Mouse (Mus musculus) stomach, postnatal 0 days (tissue): ENCODE results near the gene Tbc1d19. TPM values are rescaled to one million over a fixed set of nuclear protein-coding genes. Genes with fewer than 3 reads are reported as not detected.

ENCODE experiments used
- ATAC-seq: fragments of 200-750 bp; cut with Nextera tagmentation; 2 replicates; pipeline ENCODE4 v1.8.0; 2017; ENCODE audit not compliant: low FRiP score, low TSS enrichment
- DNase-seq: peaks from one replicate; pipeline ENCODE4 v3.0.0-alpha.2; 2016; ENCODE audit warnings: low spot score
- H3K27ac ChIP-seq: fragments of 300-500 bp; sonication (generic); replicated peaks from 2 replicates; pipeline ENCODE4 v1.5.1; 2014; ENCODE audit warnings: mild to moderate bottlenecking, control low read depth
- H3K27me3 ChIP-seq: fragments of 300-500 bp; sonication (generic); 2 replicates; pipeline ENCODE4 v1.6.1; 2014; ENCODE audit warnings: low read length; ENCODE audit not compliant: control insufficient read depth, insufficient read depth
- H3K36me3 ChIP-seq: fragments of 300-500 bp; sonication (generic); 2 replicates; pipeline ENCODE4 v1.6.1; 2014; ENCODE audit warnings: low read length, mixed read lengths; ENCODE audit not compliant: control insufficient read depth, insufficient read depth
- H3K4me1 ChIP-seq: fragments of 300-500 bp; sonication (generic); replicated peaks from 2 replicates; pipeline ENCODE4 v1.6.1; 2014; ENCODE audit warnings: antibody characterized with exemption; ENCODE audit not compliant: control insufficient read depth, insufficient read depth
- H3K4me2 ChIP-seq: fragments of 300-500 bp; sonication (generic); replicated peaks from 2 replicates; pipeline ENCODE4 v1.6.1; 2014; ENCODE audit warnings: low read depth, mild to moderate bottlenecking, control low read depth, moderate library complexity
- H3K4me3 ChIP-seq: fragments of 300-500 bp; sonication (generic); 2 replicates; pipeline ENCODE4 v1.5.1; 2014; ENCODE audit warnings: low read depth, low read length, control low read depth
- H3K9ac ChIP-seq: fragments of 300-500 bp; sonication (generic); 2 replicates; pipeline ENCODE4 v1.6.1; 2014; ENCODE audit warnings: mild to moderate bottlenecking, low read length, control low read depth, mixed read lengths
- H3K9me3 ChIP-seq: fragments of 300-500 bp; sonication (generic); 2 replicates; pipeline ENCODE4 v1.6.1; 2016; ENCODE audit warnings: low read length; ENCODE audit not compliant: control insufficient read depth
- CTCF ChIP-seq: IDR thresholded peaks from 2 replicates; pipeline ENCODE4 v1.5.1; 2016; ENCODE audit warnings: antibody characterized with exemption, low read depth, mild to moderate bottlenecking, moderate library complexity
- EP300 ChIP-seq: optimal IDR thresholded peaks from 2 replicates; pipeline ENCODE3; 2016; ENCODE audit warnings: antibody characterized with exemption
- WGBS: fragments of 180-500 bp; shearing (Covaris S2); extraction: QIAGEN DNeasy Blood & Tissue Kit; methylation state at CpG from one replicate; pipeline ENCODE4 v1.1.7; 2014; 5-methylcytosine and 5-hydroxymethylcytosine counted together
- polyA plus RNA-seq: library from polyadenylated mRNA; unstranded; fragments of >200 nt; fragmentation: Nextera tagmentation; extraction: Ambion mirVana; gene quantifications from 2 replicates; pipeline ENCODE4 v1.2.1, GENCODE M21; 2015

The Tbc1d19 gene
- polyA plus RNA-seq, 1 experiment from 2014 or later: 14.7 TPM

DNA sequence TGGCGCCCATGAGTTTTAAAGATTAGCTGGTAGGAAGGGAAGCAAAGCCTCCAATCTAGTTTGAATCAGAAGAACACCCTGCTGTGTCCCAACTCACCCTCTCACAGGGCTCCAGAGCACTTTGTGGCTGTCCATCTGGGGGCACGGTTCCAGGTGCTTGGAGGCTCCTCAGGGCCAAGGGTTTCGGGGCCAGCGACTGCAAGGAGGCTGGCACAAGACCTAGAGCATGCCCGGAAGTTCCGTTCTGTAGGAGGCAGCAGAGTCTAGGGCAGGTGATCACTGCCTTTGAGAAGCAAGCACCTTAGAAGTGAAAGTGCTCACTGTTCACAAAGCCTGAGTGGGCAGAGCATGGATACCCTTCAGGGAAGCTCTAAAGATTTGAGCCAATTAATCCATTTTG, 120.4 kb downstream of the Tbc1d19 start:
- H3K4me3 ChIP-seq: no peak overlapping the region
- no peak overlapping the region for H3K9ac ChIP-seq
- ATAC-seq: no peak
- 0 out of 2 replicates have a peak, but pooled peaks cover 2% of the 10 kb centered on the region for H3K4me1 ChIP-seq
- WGBS: 85% methylated on average over 6 of the region's 6 CpGs
- 0 out of 2 replicates have a peak overlapping the region, but pooled peaks have one; percentile 45 for H3K27ac ChIP-seq
- DNase-seq: no peak
- TF ChIP-seq EP300 (no peak), CTCF (peak; percentile 42)
- H3K36me3 ChIP-seq: no peaks in the 10 kb centered on the region
- no peaks in the 10 kb centered on the region for H3K27me3 ChIP-seq
- H3K4me2 ChIP-seq: no peak overlapping the region
- no peaks in the 10 kb centered on the region for H3K9me3 ChIP-seq

DNA sequence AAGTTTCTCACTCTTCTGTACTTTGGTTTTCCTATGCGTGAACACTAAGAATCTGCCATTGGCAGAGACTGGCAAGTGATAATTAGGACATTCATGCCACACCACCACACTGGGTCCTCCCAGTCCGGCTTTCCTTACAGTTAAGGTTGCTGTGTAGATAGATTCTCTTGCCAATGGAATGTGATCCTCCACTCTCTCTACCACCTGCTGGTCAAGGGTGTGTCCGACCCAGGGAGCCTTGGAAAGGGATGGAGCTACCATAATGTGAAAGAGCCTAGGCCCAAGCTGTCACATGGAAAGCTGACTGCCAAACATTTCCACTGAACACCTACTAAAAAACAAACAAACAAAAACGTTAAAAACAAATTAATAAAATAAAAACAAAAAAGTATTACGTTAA, 121.6 kb downstream of the Tbc1d19 start:
- Histone ChIP-seq H3K27ac (no peak overlapping the region), H3K4me1 (0 out of 2 replicates have a peak, but pooled peaks cover 2% of the 10 kb centered on the region), H3K36me3 (no peaks in the 10 kb centered on the region), H3K9me3 (no peaks in the 10 kb centered on the region), H3K27me3 (no peaks in the 10 kb centered on the region), H3K4me3 (no peak overlapping the region), H3K9ac (no peak overlapping the region), H3K4me2 (no peak overlapping the region)
- DNase-seq: no peak
- WGBS: 80% methylated on average over 5 of the region's 5 CpGs
- TF ChIP-seq CTCF (no peak), EP300 (no peak)
- no peak for ATAC-seq

DNA sequence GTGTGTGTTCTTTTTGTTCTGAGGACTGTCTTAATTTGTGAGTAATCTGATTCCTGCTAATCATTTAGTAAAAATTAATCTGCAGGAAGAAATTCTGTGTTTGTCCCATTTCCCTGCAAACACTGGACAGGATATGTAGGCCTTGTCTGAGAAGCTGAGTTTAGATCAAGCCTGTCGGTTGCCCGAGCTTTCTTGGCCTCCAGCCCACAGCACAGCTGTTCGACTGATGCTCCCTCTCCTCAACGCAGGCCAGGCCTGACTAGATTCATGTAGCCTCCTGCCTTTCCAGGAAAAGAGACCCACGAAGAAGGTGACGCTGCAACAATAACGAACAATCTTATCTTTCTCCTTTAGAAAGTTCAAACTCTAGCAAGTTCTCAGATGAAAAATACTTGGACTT, 124.2 kb downstream of the Tbc1d19 start:
- 24% methylated on average over 7 of the region's 7 CpGs for WGBS
- H3K27ac ChIP-seq: no peak overlapping the region; the same call in 1 of the 2 replicates

GRCm38 (mm10) chr5:53934040-53934439, 124.6 kb downstream of the Tbc1d19 start:
- ATAC-seq (no peak), DNase-seq (no peak)
- TF ChIP-seq EP300 (no peak), CTCF (no peak)
- H3K9me3 ChIP-seq: no peaks in the 10 kb centered on the region
- 75% methylated on average over 2 of the region's 2 CpGs for WGBS
- H3K27ac ChIP-seq: no peak overlapping the region
- H3K27me3 ChIP-seq: no peaks in the 10 kb centered on the region
- H3K4me1 ChIP-seq: 0 out of 2 replicates have a peak, but pooled peaks cover 2% of the 10 kb centered on the region
- H3K9ac ChIP-seq: no peak overlapping the region
- H3K4me3 ChIP-seq: no peak overlapping the region
- no peak overlapping the region for H3K4me2 ChIP-seq
- no peaks in the 10 kb centered on the region for H3K36me3 ChIP-seq

More for the DNA sequence above, 124.2 kb downstream of the Tbc1d19 start:
- Histone ChIP-seq H3K4me1 (0 out of 2 replicates have a peak, but pooled peaks cover 2% of the 10 kb centered on the region), H3K9ac (no peak overlapping the region), H3K27me3 (no peaks in the 10 kb centered on the region), H3K4me2 (no peak overlapping the region), H3K9me3 (no peaks in the 10 kb centered on the region), H3K4me3 (no peak overlapping the region), H3K36me3 (no peaks in the 10 kb centered on the region)
- TF ChIP-seq CTCF: no peak
- no peak for TF ChIP-seq EP300
- DNase-seq: peak; percentile 41
- ATAC-seq: no peak; the same call in 1 of the 2 replicates

GRCm38 (mm10) chr5:53934826-53935225, 125.4 kb downstream of the Tbc1d19 start:
- Histone ChIP-seq H3K9me3 (no peaks in the 10 kb centered on the region), H3K36me3 (no peaks in the 10 kb centered on the region), H3K4me1 (0 out of 2 replicates have a peak, but pooled peaks cover under 1% of the 10 kb centered on the region), H3K4me2 (no peak overlapping the region), H3K27me3 (no peaks in the 10 kb centered on the region), H3K9ac (no peak overlapping the region), H3K4me3 (no peak overlapping the region), H3K27ac (no peak overlapping the region)
- DNase-seq: no peak
- 83% methylated on average over 1 of the region's 1 CpGs for WGBS
- no peak for TF ChIP-seq EP300
- TF ChIP-seq CTCF: no peak
- no peak for ATAC-seq

GRCm38 (mm10) chr5:53937187-53937586, 127.8 kb downstream of the Tbc1d19 start:
- DNase-seq (no peak), ATAC-seq (no peak)
- Histone ChIP-seq H3K27ac (no peak overlapping the region), H3K36me3 (no peaks in the 10 kb centered on the region), H3K9ac (no peak overlapping the region), H3K4me1 (no peaks in the 10 kb centered on the region), H3K9me3 (no peaks in the 10 kb centered on the region), H3K4me2 (no peak overlapping the region), H3K27me3 (no peaks in the 10 kb centered on the region), H3K4me3 (no peak overlapping the region)
- 77% methylated on average over 4 of the region's 4 CpGs for WGBS
- no peak for TF ChIP-seq EP300
- no peak for TF ChIP-seq CTCF
